Mouse (Mus musculus): ENCODE results near the gene Aplp2. TPM values are rescaled to one million over a fixed set of nuclear protein-coding genes. Genes with fewer than 3 reads are reported as not detected.

Aplp2 gene
- polyA plus RNA-seq, 1 experiment = 1,017 TPM

DNA sequence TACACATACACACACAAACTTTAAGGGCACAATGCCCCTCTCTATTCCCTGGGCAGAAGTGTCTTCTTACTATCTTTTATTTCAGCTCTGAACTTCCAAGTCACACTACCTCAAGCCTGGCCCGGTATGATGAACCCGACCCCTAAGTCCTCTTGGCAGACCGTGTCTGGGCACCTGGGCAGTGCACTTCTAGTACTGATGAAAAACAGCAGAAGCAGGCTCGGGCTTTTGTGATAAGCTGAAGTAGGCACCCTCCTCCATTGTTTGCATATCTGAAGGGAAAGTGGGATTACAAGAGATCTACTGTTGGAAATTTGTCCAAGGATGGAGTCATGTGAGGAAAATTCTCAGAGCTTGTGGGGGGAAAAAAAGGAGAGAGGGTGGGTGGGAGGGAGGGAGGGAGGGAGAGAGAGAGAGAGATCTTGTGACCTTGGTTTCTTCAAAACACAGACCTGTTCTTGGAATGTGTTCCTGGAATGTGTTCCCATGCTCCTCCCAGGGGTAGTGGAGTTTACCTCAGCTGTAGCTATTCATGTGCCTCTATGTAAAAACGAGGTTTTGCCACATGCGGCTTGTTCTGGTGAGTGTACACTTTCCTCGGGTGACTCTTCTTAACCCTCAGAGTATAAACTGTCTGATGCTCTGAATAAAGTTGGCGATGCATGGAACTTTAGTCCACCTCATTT, 29.1 kb upstream of the Aplp2 start:
- Histone ChIP-seq H3K4me3 (replicated peaks; ENCODE audit: insufficient read depth, low read depth, low read length) (no peak overlapping the region), H3K27me3 (ENCODE audit: control insufficient read depth, insufficient read depth, low read length) (no peaks in the 10 kb centered on the region), H3K27ac (ENCODE audit: insufficient read depth, low read length) (no peak overlapping the region), H3K4me1 (ENCODE audit: control insufficient read depth, insufficient read depth, low read length) (peaks cover 4% of the 10 kb centered on the region; the same call in 1 of the 2 replicates)
- WGBS = 89% methylated on average over 8 of the region's 8 CpGs
- DNase-seq = no peak
- TF ChIP-seq CTCF (IDR thresholded peaks at IDR 0.05; ENCODE audit: borderline replicate concordance, insufficient read depth, low read depth, low read length) = no peak
- no peak for TF ChIP-seq POLR2A (IDR thresholded peaks at IDR 0.05; ENCODE audit: borderline replicate concordance, insufficient read depth, low read length)

- TF ChIP-seq CTCF (IDR thresholded peaks at IDR 0.05; ENCODE audit: borderline replicate concordance, insufficient read depth, low read depth, low read length) (no peak), POLR2A (IDR thresholded peaks at IDR 0.05; ENCODE audit: borderline replicate concordance, insufficient read depth, low read length) (no peak)
- Histone ChIP-seq H3K27me3 (ENCODE audit: control insufficient read depth, insufficient read depth, low read length) (no peaks in the 10 kb centered on the region), H3K27ac (ENCODE audit: insufficient read depth, low read length) (no peak overlapping the region), H3K4me3 (replicated peaks; ENCODE audit: insufficient read depth, low read depth, low read length) (no peak overlapping the region), H3K4me1 (ENCODE audit: control insufficient read depth, insufficient read depth, low read length) (peaks cover 4% of the 10 kb centered on the region; the same call in 1 of the 2 replicates)
- 92% methylated on average over 2 of the region's 2 CpGs for WGBS
- DNase-seq = no peak
Observed at GRCm38 (mm10) chr9:31239551-31239950, 27.9 kb upstream of the Aplp2 start.

- DNase-seq = no peak
- 81% methylated on average over 2 of the region's 2 CpGs for WGBS
- H3K27ac ChIP-seq (ENCODE audit: insufficient read depth, low read length) = no peak overlapping the region
- no peak overlapping the region for H3K4me3 ChIP-seq (replicated peaks; ENCODE audit: insufficient read depth, low read depth, low read length)
- no peaks in the 10 kb centered on the region for H3K27me3 ChIP-seq (ENCODE audit: control insufficient read depth, insufficient read depth, low read length)
- TF ChIP-seq CTCF (IDR thresholded peaks at IDR 0.05; ENCODE audit: borderline replicate concordance, insufficient read depth, low read depth, low read length) (no peak), POLR2A (IDR thresholded peaks at IDR 0.05; ENCODE audit: borderline replicate concordance, insufficient read depth, low read length) (no peak)
- no peaks in the 10 kb centered on the region for H3K4me1 ChIP-seq (ENCODE audit: control insufficient read depth, insufficient read depth, low read length)
Observed at GRCm38 (mm10) chr9:31238526-31238925, 26.9 kb upstream of the Aplp2 start.

DNA sequence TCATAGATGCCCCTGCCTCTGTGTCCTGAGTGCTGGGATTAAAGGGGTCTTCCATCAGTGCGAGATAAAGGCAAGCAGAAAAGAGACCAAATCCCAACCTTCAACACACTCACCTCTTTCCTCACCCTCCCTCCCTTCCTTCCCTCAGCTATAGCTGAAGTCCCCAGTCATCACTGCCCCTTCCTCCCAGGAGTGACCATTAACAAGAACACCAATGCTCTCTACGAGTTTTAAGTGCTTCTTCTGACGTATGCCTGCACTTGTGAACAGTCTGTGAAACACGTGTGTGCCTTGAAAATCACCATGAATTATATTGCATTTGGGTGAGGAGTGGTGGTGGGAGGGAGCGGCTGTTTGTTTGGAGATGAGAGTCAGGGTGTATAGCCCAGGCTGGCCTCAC, 24.5 kb upstream of the Aplp2 start:
- no peak for TF ChIP-seq CTCF (IDR thresholded peaks at IDR 0.05; ENCODE audit: borderline replicate concordance, insufficient read depth, low read depth, low read length)
- TF ChIP-seq POLR2A (IDR thresholded peaks at IDR 0.05; ENCODE audit: borderline replicate concordance, insufficient read depth, low read length) = no peak
- Histone ChIP-seq H3K27ac (ENCODE audit: insufficient read depth, low read length) (no peak overlapping the region), H3K27me3 (ENCODE audit: control insufficient read depth, insufficient read depth, low read length) (no peaks in the 10 kb centered on the region), H3K4me3 (replicated peaks; ENCODE audit: insufficient read depth, low read depth, low read length) (no peak overlapping the region), H3K4me1 (ENCODE audit: control insufficient read depth, insufficient read depth, low read length) (no peaks in the 10 kb centered on the region)
- 86% methylated on average over 5 of the region's 5 CpGs for WGBS
- no peak for DNase-seq

DNA sequence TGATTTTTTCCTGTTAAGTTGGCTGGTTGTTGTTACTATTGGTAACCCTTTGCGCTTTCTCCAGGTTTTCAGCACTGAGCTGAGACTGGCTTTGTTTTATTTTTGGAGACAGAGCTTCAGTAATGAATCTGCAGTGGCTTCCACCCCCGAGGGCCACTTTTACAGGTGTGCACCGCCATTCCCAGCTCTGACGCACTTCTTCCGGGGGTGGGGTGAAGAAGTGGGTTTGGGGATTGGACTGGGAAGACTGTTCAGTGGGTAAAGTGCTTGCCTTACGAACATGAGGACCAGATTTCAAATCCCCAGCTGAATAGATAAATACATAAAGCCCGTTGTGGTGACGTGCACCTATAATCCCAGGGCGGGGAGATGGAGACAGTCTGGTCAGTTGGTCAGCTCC, 23.9 kb upstream of the Aplp2 start:
- 90% methylated on average over 9 of the region's 9 CpGs for WGBS
- H3K4me3 ChIP-seq (replicated peaks; ENCODE audit: insufficient read depth, low read depth, low read length) = no peak overlapping the region
- no peak for DNase-seq
- no peaks in the 10 kb centered on the region for H3K4me1 ChIP-seq (ENCODE audit: control insufficient read depth, insufficient read depth, low read length)
- no peak for TF ChIP-seq CTCF (IDR thresholded peaks at IDR 0.05; ENCODE audit: borderline replicate concordance, insufficient read depth, low read depth, low read length)
- TF ChIP-seq POLR2A (IDR thresholded peaks at IDR 0.05; ENCODE audit: borderline replicate concordance, insufficient read depth, low read length) = no peak
- no peak overlapping the region for H3K27ac ChIP-seq (ENCODE audit: insufficient read depth, low read length)
- no peaks in the 10 kb centered on the region for H3K27me3 ChIP-seq (ENCODE audit: control insufficient read depth, insufficient read depth, low read length)

- no peak overlapping the region for H3K27ac ChIP-seq (ENCODE audit: insufficient read depth, low read length)
- WGBS = 78% methylated on average over 4 of the region's 4 CpGs
- no peak for TF ChIP-seq CTCF (IDR thresholded peaks at IDR 0.05; ENCODE audit: borderline replicate concordance, insufficient read depth, low read depth, low read length)
- TF ChIP-seq POLR2A (IDR thresholded peaks at IDR 0.05; ENCODE audit: borderline replicate concordance, insufficient read depth, low read length) = no peak
- H3K4me3 ChIP-seq (replicated peaks; ENCODE audit: insufficient read depth, low read depth, low read length) = no peak overlapping the region
- H3K4me1 ChIP-seq (ENCODE audit: control insufficient read depth, insufficient read depth, low read length) = no peaks in the 10 kb centered on the region
- DNase-seq = no peak
- no peaks in the 10 kb centered on the region for H3K27me3 ChIP-seq (ENCODE audit: control insufficient read depth, insufficient read depth, low read length)
Observed at GRCm38 (mm10) chr9:31235030-31235429, 23.4 kb upstream of the Aplp2 start.

DNA sequence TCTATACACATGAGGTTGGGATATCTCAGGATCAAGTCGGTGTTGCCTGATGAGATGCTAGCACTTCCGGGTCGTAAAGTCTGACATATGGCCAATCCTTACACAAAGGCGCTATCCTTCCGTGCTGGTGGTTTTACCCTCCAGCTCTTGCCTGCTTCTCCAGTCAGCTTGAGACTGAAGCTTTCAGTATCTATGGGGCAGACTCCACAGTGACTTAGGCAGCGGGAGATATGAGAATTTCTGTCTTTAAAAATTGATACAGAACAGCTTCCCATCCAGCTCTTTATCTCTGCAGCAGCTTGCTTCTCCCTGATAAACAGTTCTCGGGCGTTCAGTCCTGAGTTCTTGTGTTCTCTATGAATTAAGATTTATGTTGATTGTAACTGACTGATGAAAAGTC, 14.9 kb upstream of the Aplp2 start:
- WGBS = 93% methylated on average over 8 of the region's 8 CpGs
- no peaks in the 10 kb centered on the region for H3K27me3 ChIP-seq (ENCODE audit: control insufficient read depth, insufficient read depth, low read length)
- no peak overlapping the region for H3K27ac ChIP-seq (ENCODE audit: insufficient read depth, low read length)

GRCm38 (mm10) chr9:31225808-31226207, 14.2 kb upstream of the Aplp2 start:
- TF ChIP-seq CTCF (IDR thresholded peaks at IDR 0.05; ENCODE audit: borderline replicate concordance, insufficient read depth, low read depth, low read length) = no peak
- no peak for TF ChIP-seq POLR2A (IDR thresholded peaks at IDR 0.05; ENCODE audit: borderline replicate concordance, insufficient read depth, low read length)
- Histone ChIP-seq H3K4me1 (ENCODE audit: control insufficient read depth, insufficient read depth, low read length) (no peaks in the 10 kb centered on the region), H3K27ac (ENCODE audit: insufficient read depth, low read length) (no peak overlapping the region), H3K27me3 (ENCODE audit: control insufficient read depth, insufficient read depth, low read length) (no peaks in the 10 kb centered on the region), H3K4me3 (replicated peaks; ENCODE audit: insufficient read depth, low read depth, low read length) (no peak overlapping the region)
- 61% methylated on average over 11 of the region's 11 CpGs for WGBS
- no peak for DNase-seq

More for the DNA sequence above, 14.9 kb upstream of the Aplp2 start:
- DNase-seq = no peak
- TF ChIP-seq CTCF (IDR thresholded peaks at IDR 0.05; ENCODE audit: borderline replicate concordance, insufficient read depth, low read depth, low read length) (no peak), POLR2A (IDR thresholded peaks at IDR 0.05; ENCODE audit: borderline replicate concordance, insufficient read depth, low read length) (no peak)
- no peak overlapping the region for H3K4me3 ChIP-seq (replicated peaks; ENCODE audit: insufficient read depth, low read depth, low read length)
- H3K4me1 ChIP-seq (ENCODE audit: control insufficient read depth, insufficient read depth, low read length) = no peaks in the 10 kb centered on the region
